Mouse (Mus musculus) ES-E14 (cell line): ENCODE data around the gene B2m. TPM values are rescaled to one million over a fixed set of nuclear protein-coding genes. Genes with fewer than 3 reads are reported as not detected.

Source experiments
- DNase-seq: peaks from one replicate; pipeline ENCODE4 v3.0.0-alpha.2; 2013; ENCODE audit warnings: low read depth, low spot score
- H3K27ac ChIP-seq: 2 replicates; pipeline ENCODE4 v1.5.1; 2012; ENCODE audit warnings: low read depth, mild to moderate bottlenecking, low read length, moderate library complexity, mixed read lengths; ENCODE audit not compliant: poor library complexity, insufficient read depth, severe bottlenecking
- H3K36me3 ChIP-seq: 2 replicates; pipeline ENCODE4 v1.6.1; 2012; ENCODE audit warnings: mild to moderate bottlenecking, low read length, moderate library complexity, mixed read lengths; ENCODE audit not compliant: control insufficient read depth, poor library complexity, insufficient read depth, severe bottlenecking
- H3K4me1 ChIP-seq, 2 experiments: fragments of 150-350 bp in 1 of 2; sonication (generic) in 1 of 2; 2 replicates each; pipeline ENCODE4 v1.6.1; 2012; ENCODE audit warnings: low read length in 2 of 2, mild to moderate bottlenecking in 1 of 2, mixed read lengths in 1 of 2; ENCODE audit not compliant: control insufficient read depth in 2 of 2, insufficient read depth in 2 of 2, poor library complexity in 1 of 2
- H3K4me3 ChIP-seq, 2 experiments: fragments of 150-350 bp in 1 of 2; sonication (generic) in 1 of 2; 2 replicates each; pipeline ENCODE4 v1.5.1; 2012; ENCODE audit warnings: low read length in 2 of 2, low read depth in 1 of 2, mild to moderate bottlenecking in 1 of 2, mixed read lengths in 1 of 2; ENCODE audit not compliant: insufficient read depth in 1 of 2, poor library complexity in 1 of 2, severe bottlenecking in 1 of 2
- H3K9ac ChIP-seq: 2 replicates; pipeline ENCODE4 v1.6.1; 2012; ENCODE audit warnings: low read depth, mild to moderate bottlenecking, low read length, mixed read lengths; ENCODE audit not compliant: poor library complexity, insufficient read depth, severe bottlenecking
- H3K9me3 ChIP-seq: fragments of 150-350 bp; sonication (generic); 2 replicates; pipeline ENCODE4 v1.6.1; 2012; ENCODE audit warnings: low read depth, mild to moderate bottlenecking, low read length; ENCODE audit not compliant: control insufficient read depth, insufficient read depth
- CHD2 ChIP-seq: IDR thresholded peaks from 2 replicates; pipeline ENCODE4 v1.6.1; 2014; ENCODE audit warnings: mild to moderate bottlenecking, low read depth, low read length, inconsistent platforms
- HCFC1 ChIP-seq: IDR thresholded peaks from 2 replicates; pipeline ENCODE4 v1.6.1; 2012; ENCODE audit warnings: low read length, inconsistent platforms, borderline replicate concordance; ENCODE audit not compliant: insufficient read depth
- MAFK ChIP-seq: IDR thresholded peaks from 2 replicates; pipeline ENCODE4 v1.6.1; 2014; ENCODE audit warnings: mild to moderate bottlenecking, low read depth, low read length, inconsistent platforms; ENCODE audit not compliant: insufficient read depth
- ZC3H11A ChIP-seq: IDR thresholded peaks from 2 replicates; pipeline ENCODE4 v1.6.1; 2012; ENCODE audit warnings: low read depth, mild to moderate bottlenecking, inconsistent platforms, low read length, borderline replicate concordance
- ZNF384 ChIP-seq: IDR thresholded peaks from 2 replicates; pipeline ENCODE4 v1.6.1; 2012; ENCODE audit warnings: low read depth, low read length, inconsistent platforms
- in situ Hi-C, 2 experiments: fragments of 600-800 bp; cut with MboI; formaldehyde crosslinking; loops; one replicate each; pipeline ENCODE4 v1.15.1; 2025; ENCODE audit warnings: low sequenced_read_pairs in 2 of 2, inconsistent platforms in 1 of 2; ENCODE audit not compliant: unreplicated experiment in 2 of 2
- total RNA-seq: library from RNA; depleted of rRNA; stranded (reverse); fragments of 300-350 nt; gene quantifications from 2 replicates; pipeline ENCODE4 v1.2.3, GENCODE M21; 2012

Gene B2m
- total RNA-seq, 1 experiment = 73.8 TPM

DNA sequence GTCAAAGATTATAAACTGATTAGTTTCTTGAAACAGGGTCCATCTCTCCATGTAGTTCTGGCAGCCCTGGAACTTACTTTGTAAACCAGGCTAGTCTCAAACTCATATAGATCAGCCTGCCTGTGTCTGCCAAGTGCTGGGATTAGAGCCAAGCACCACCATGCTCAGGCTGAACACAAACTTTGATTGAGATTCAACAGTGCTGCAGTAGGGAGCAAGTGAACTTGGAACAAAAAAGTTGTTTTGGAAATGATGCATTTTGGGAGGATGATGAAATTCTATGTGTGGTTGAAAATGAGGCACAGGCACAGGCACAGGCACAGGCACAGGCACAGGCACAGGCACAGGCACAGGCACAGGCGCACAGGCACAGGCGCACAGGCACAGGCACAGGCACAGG, 24.7 kb downstream of the B2m start:
- Histone ChIP-seq H3K9me3 (no peaks in the 10 kb centered on the region), H3K4me1 (no peaks in the 10 kb centered on the region), H3K27ac (no peak overlapping the region), H3K36me3 (no peaks in the 10 kb centered on the region), H3K4me3 (no peak overlapping the region), H3K9ac (no peak overlapping the region)
- no peak for TF ChIP-seq MAFK
- TF ChIP-seq HCFC1 = no peak
- no peak for TF ChIP-seq CHD2
- TF ChIP-seq ZNF384 = no peak
- TF ChIP-seq ZC3H11A = no peak
- no peak for DNase-seq
- in situ Hi-C loops = no loop called here

GRCm38 (mm10) chr2:122180051-122180822, 32.8 kb downstream of the B2m start:
- Histone ChIP-seq H3K4me1 (no peaks in the 10 kb centered on the region), H3K9me3 (no peaks in the 10 kb centered on the region), H3K36me3 (no peaks in the 10 kb centered on the region), H3K4me3 (no peak overlapping the region), H3K27ac (no peak overlapping the region), H3K9ac (no peak overlapping the region)
- in situ Hi-C loops = no loop called here
- TF ChIP-seq ZC3H11A = no peak
- TF ChIP-seq MAFK = no peak
- no peak for TF ChIP-seq ZNF384
- TF ChIP-seq CHD2 = no peak
- TF ChIP-seq HCFC1 = no peak
- no peak for DNase-seq

- in situ Hi-C loops = no loop called here
- DNase-seq = no peak
- no peak overlapping the region for H3K9ac ChIP-seq
- peaks cover 0 to 3% of the 10 kb centered on the region in 2 experiments; a peak in 1 of 4 replicates for H3K4me1 ChIP-seq
- no peaks in the 10 kb centered on the region for H3K9me3 ChIP-seq
- H3K27ac ChIP-seq = no peak overlapping the region
- no peak overlapping the region for H3K4me3 ChIP-seq
- H3K36me3 ChIP-seq = no peaks in the 10 kb centered on the region
- TF ChIP-seq CHD2 = no peak
- no peak for TF ChIP-seq MAFK
- no peak for TF ChIP-seq HCFC1
- no peak for TF ChIP-seq ZNF384
- no peak for TF ChIP-seq ZC3H11A
Observed at GRCm38 (mm10) chr2:122185086-122185485, 37.6 kb downstream of the B2m start.

- Histone ChIP-seq H3K9me3 (no peaks in the 10 kb centered on the region), H3K4me3 (peak within 1 kb of the TSS; percentile 53 to 69), H3K36me3 (no peaks in the 10 kb centered on the region), H3K27ac (no peak within 1 kb of the TSS), H3K9ac (peak within 1 kb of the TSS; percentile 18; the same call in 1 of the 2 replicates), H3K4me1 (peaks cover 0 to 3% of the 10 kb centered on the region in 2 experiments; a peak in 1 of 4 replicates)
- TF ChIP-seq ZNF384 = no peak
- TF ChIP-seq ZC3H11A = no peak
- no peak for TF ChIP-seq HCFC1
- TF ChIP-seq CHD2 = peak; percentile 49; the same call in 1 of the 2 replicates
- in situ Hi-C loops = no loop called here
- DNase-seq = peak; percentile 63
Observed at GRCm38 (mm10) chr2:122186106-122186505, 38.6 kb downstream of the B2m start, which contains the start of the genes Patl2 and Terb2. TSS of gene Patl2 (minus strand) at chr2:122186189. TSS of gene Terb2 (plus strand) at chr2:122186272.
